Mouse (Mus musculus): Measurements from ENCODE around the gene Lnx1.

The Lnx1 gene

GRCm38 (mm10) chr5:74601965-74602364 is 100.7 kb downstream of the Lnx1 start:
- DNase-seq (ENCODE audit: low read depth), result no peak

- DNase-seq (ENCODE audit: low read depth), result no peak
Observed at GRCm38 (mm10) chr5:74601171-74601570, 101.5 kb downstream of the Lnx1 start.

- DNase-seq (ENCODE audit: low read depth), result no peak
Observed at GRCm38 (mm10) chr5:74600010-74600409, 102.7 kb downstream of the Lnx1 start.

GRCm38 (mm10) chr5:74593147-74593546 is 109.6 kb downstream of the Lnx1 start:
- DNase-seq (ENCODE audit: low read depth), result no peak

- no peak for DNase-seq (ENCODE audit: low read depth)
Observed at GRCm38 (mm10) chr5:74591413-74591812, 111.3 kb downstream of the Lnx1 start.

GRCm38 (mm10) chr5:74589133-74589532 is 113.6 kb downstream of the Lnx1 start:
- DNase-seq (ENCODE audit: low read depth), result no peak

GRCm38 (mm10) chr5:74571767-74572166 is 130.9 kb downstream of the Lnx1 start:
- DNase-seq (ENCODE audit: low read depth), result no peak

GRCm38 (mm10) chr5:74561151-74561550 is 141.6 kb downstream of the Lnx1 start:
- no peak for DNase-seq (ENCODE audit: low read depth)

GRCm38 (mm10) chr5:74549566-74549965 is 153.1 kb downstream of the Lnx1 start:
- no peak for DNase-seq (ENCODE audit: low read depth)

GRCm38 (mm10) chr5:74545606-74546005 is 157.1 kb downstream of the Lnx1 start:
- no peak for DNase-seq (ENCODE audit: low read depth)
